Mouse (Mus musculus) stomach, embryonic 14.5 days (tissue): ENCODE measurements at regions not wholly inside any gene's neighbourhood (a gene's known extent, or its start where the extent isn't known, plus 50 kb on each side); places are given as distances from the start of the nearest gene placed in this dataset.

ENCODE experiments used
- ATAC-seq: fragments of 200-750 bp; cut with Nextera tagmentation; 2 replicates; pipeline ENCODE4 v1.8.0; 2017; ENCODE audit warnings: low read depth, moderate TSS enrichment; ENCODE audit not compliant: insufficient number of reproducible peaks, insufficient read depth, low FRiP score
- H3K27ac ChIP-seq: fragments of 300-500 bp; sonication (generic); 2 replicates; pipeline ENCODE4 v1.5.1; 2014; ENCODE audit warnings: mild to moderate bottlenecking, low read length, moderate library complexity, mixed read lengths
- H3K27me3 ChIP-seq: fragments of 300-500 bp; sonication (generic); 2 replicates; pipeline ENCODE4 v1.6.1; 2014; ENCODE audit warnings: low read length, control low read depth, mixed read lengths; ENCODE audit not compliant: control insufficient read depth, insufficient read depth
- H3K36me3 ChIP-seq: fragments of 300-500 bp; sonication (generic); 2 replicates; pipeline ENCODE4 v1.6.1; 2014; ENCODE audit warnings: mild to moderate bottlenecking, control low read depth, low read length, moderate library complexity, mixed read lengths; ENCODE audit not compliant: control insufficient read depth, insufficient read depth
- H3K4me1 ChIP-seq: fragments of 300-500 bp; sonication (generic); 2 replicates; pipeline ENCODE4 v1.6.1; 2014; ENCODE audit warnings: low read length, control low read depth, mixed read lengths; ENCODE audit not compliant: control insufficient read depth, insufficient read depth
- H3K4me2 ChIP-seq: fragments of 300-500 bp; sonication (generic); replicated peaks from 2 replicates; pipeline ENCODE4 v1.6.1; 2014; ENCODE audit warnings: low read depth, low read length, control low read depth
- H3K4me3 ChIP-seq: fragments of 300-500 bp; sonication (generic); 2 replicates; pipeline ENCODE4 v1.5.1; 2014; ENCODE audit warnings: low read depth, low read length, control low read depth
- H3K9ac ChIP-seq: fragments of 300-500 bp; sonication (generic); replicated peaks from 2 replicates; pipeline ENCODE4 v1.6.1; 2014; ENCODE audit warnings: low read depth, mild to moderate bottlenecking, control low read depth, low read length, moderate library complexity, mixed read lengths
- H3K9me3 ChIP-seq: fragments of 300-500 bp; sonication (generic); 2 replicates; pipeline ENCODE4 v1.6.1; 2016; ENCODE audit warnings: low read depth, low read length, control low read depth; ENCODE audit not compliant: control insufficient read depth
- WGBS: fragments of 180-500 bp; shearing (Covaris S2); extraction: QIAGEN DNeasy Blood & Tissue Kit; methylation state at CpG from one replicate; pipeline ENCODE4 v1.1.7; 2014; 5-methylcytosine and 5-hydroxymethylcytosine counted together

DNA sequence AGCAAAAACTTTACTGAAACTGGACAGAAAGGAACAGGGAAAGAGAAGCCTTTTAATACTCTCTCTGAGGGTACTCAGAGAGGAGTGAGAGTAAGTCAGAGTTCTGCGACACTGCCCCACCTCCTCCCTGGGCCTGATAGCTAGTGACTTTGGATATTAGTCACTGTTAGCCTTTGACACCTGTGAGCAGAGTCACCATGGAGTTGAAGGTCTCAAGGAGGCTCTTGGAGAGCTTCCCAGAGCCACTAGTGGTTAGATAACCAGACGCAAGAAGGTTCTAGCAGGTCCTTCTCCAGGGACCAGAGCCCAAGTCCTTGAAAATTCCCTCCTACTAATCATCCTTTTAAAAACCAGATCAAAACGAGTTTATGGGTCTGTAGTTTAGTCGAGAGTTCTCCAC lies 94.3 kb downstream of the Brms1l start:
- H3K27ac ChIP-seq = no peak overlapping the region
- H3K9ac ChIP-seq = no peak overlapping the region
- H3K27me3 ChIP-seq = no peaks in the 10 kb centered on the region
- H3K4me2 ChIP-seq = no peak overlapping the region
- 71% methylated on average over 4 of the region's 4 CpGs for WGBS
- H3K9me3 ChIP-seq = no peaks in the 10 kb centered on the region
- no peak overlapping the region for H3K4me3 ChIP-seq
- no peaks in the 10 kb centered on the region for H3K36me3 ChIP-seq
- no peaks in the 10 kb centered on the region for H3K4me1 ChIP-seq
- ATAC-seq = no peak

- Histone ChIP-seq H3K4me2 (no peak overlapping the region), H3K4me1 (no peaks in the 10 kb centered on the region), H3K4me3 (no peak overlapping the region), H3K27ac (no peak overlapping the region), H3K9ac (no peak overlapping the region), H3K27me3 (no peaks in the 10 kb centered on the region), H3K36me3 (no peaks in the 10 kb centered on the region), H3K9me3 (no peaks in the 10 kb centered on the region)
- ATAC-seq = no peak
- 87% methylated on average over 1 of the region's 1 CpGs for WGBS
Observed at GRCm38 (mm10) chr12:55926974-55927321, 90.8 kb downstream of the Brms1l start.

DNA sequence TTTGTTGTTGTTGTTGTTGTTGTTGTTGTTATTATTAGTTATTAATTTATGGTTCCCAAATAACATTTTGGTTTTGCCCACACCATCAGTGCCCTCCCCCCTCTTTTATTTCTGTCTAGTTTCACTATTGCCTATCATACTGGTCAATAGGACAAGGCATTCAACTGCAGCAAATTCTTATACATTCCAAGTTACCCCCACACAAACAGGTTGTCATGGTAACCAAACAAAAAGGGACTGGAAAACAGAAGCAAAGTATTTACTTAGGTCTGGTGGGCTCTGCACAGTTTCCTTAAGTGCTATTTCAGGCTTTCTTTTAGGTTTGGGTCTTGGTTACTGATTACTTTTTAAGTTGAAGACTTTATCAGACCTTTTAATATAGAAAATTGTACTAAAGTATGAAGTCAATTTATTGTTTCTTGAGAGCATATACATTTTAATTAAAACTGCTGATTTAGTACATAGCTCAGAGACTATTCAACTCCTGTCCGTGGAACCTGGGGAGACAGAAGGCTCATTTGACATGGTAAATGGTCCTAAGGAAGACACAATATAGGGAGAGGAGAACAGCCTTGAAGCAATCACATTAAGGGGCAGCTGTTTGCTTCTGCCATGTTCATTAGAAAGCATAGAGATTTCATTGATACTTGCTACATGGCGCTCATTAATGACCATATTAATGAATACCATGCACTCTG lies 90.3 kb downstream of the Brms1l start:
- Histone ChIP-seq H3K4me1 (no peaks in the 10 kb centered on the region), H3K36me3 (no peaks in the 10 kb centered on the region), H3K9ac (no peak overlapping the region), H3K9me3 (no peaks in the 10 kb centered on the region), H3K4me3 (no peak overlapping the region), H3K27ac (no peak overlapping the region), H3K4me2 (no peak overlapping the region), H3K27me3 (no peaks in the 10 kb centered on the region)
- no peak for ATAC-seq
- 73% methylated on average over 2 of the region's 2 CpGs for WGBS
